Mouse (Mus musculus) kidney, adult 2 months (tissue): ENCODE data around the gene Vwa8. TPM values are rescaled to one million over a fixed set of nuclear protein-coding genes. Genes with fewer than 3 reads are reported as not detected.

Experiments used
- DNase-seq: peaks from one replicate; pipeline ENCODE4 v3.0.0; 2021
- H3K27ac ChIP-seq: fragments of 200-500 bp; 2 replicates; pipeline ENCODE4 v1.5.1; 2012; ENCODE audit warnings: low read depth, low read length, control low read depth, inconsistent platforms; ENCODE audit not compliant: insufficient read depth
- H3K27me3 ChIP-seq: fragments of 200-500 bp; replicated peaks from 2 replicates; pipeline ENCODE4 v1.6.1; 2012; ENCODE audit warnings: mild to moderate bottlenecking, moderate library complexity, low read length, inconsistent platforms; ENCODE audit not compliant: control insufficient read depth, insufficient read depth
- H3K36me3 ChIP-seq: fragments of 200-500 bp; 2 replicates; pipeline ENCODE4 v1.6.1; 2012; ENCODE audit warnings: mild to moderate bottlenecking, moderate library complexity, low read length, inconsistent platforms; ENCODE audit not compliant: control insufficient read depth, insufficient read depth
- H3K4me1 ChIP-seq: fragments of 200-500 bp; 2 replicates; pipeline ENCODE4 v1.6.1; 2011; ENCODE audit warnings: low read length; ENCODE audit not compliant: control insufficient read depth, insufficient read depth
- H3K4me3 ChIP-seq: fragments of 200-500 bp; 2 replicates; pipeline ENCODE4 v1.5.1; 2011; ENCODE audit warnings: mild to moderate bottlenecking, low read depth, low read length, control low read depth; ENCODE audit not compliant: insufficient read depth
- CTCF ChIP-seq: fragments of 200-500 bp; conservative IDR thresholded peaks from 2 replicates; pipeline ENCODE4 v1.5.1; 2011; ENCODE audit warnings: low read depth, mild to moderate bottlenecking, control low read depth, low read length, moderate library complexity, mixed read lengths; ENCODE audit not compliant: insufficient read depth, insufficient read length
- POLR2A ChIP-seq: fragments of 200-500 bp; IDR thresholded peaks from one replicate; pipeline ENCODE4 v1.6.1; 2011; ENCODE audit warnings: low read depth, low read length, control low read depth
- WGBS: fragments of 180-500 bp; shearing (Covaris S2); methylation state at CpG from one replicate; pipeline ENCODE4 v1.1.7; 2018; 5-methylcytosine and 5-hydroxymethylcytosine counted together
- polyA plus RNA-seq: library from polyadenylated mRNA; depleted of rRNA; stranded (reverse); fragments of >200 nt; gene quantifications from 2 replicates; pipeline ENCODE4 v1.2.3, GENCODE M21; 2012

The Vwa8 gene
- polyA plus RNA-seq, 1 experiment: 78.0 TPM

GRCm38 (mm10) chr14:79151711-79152110, 302.9 kb downstream of the Vwa8 start:
- DNase-seq: no peak
- TF ChIP-seq CTCF: no peak
- TF ChIP-seq POLR2A: no peak

GRCm38 (mm10) chr14:79153896-79154295, 305.0 kb downstream of the Vwa8 start:
- Histone ChIP-seq H3K36me3 (no peaks in the 10 kb centered on the region), H3K4me3 (no peak overlapping the region), H3K27ac (no peak overlapping the region), H3K4me1 (peaks cover 7% of the 10 kb centered on the region), H3K27me3 (no peaks in the 10 kb centered on the region)
- TF ChIP-seq CTCF: no peak
- TF ChIP-seq POLR2A: no peak
- peak; percentile 29 for DNase-seq
- WGBS: 76% methylated on average over 6 of the region's 6 CpGs

More at GRCm38 (mm10) chr14:79151711-79152110, 302.9 kb downstream of the Vwa8 start:
- 88% methylated on average over 7 of the region's 7 CpGs for WGBS
- Histone ChIP-seq H3K27me3 (no peaks in the 10 kb centered on the region), H3K4me1 (no peaks in the 10 kb centered on the region), H3K4me3 (no peak overlapping the region), H3K27ac (no peak overlapping the region), H3K36me3 (no peaks in the 10 kb centered on the region)

- peaks cover 7% of the 10 kb centered on the region for H3K4me1 ChIP-seq
- H3K4me3 ChIP-seq: no peak overlapping the region
- WGBS: 79% methylated on average over 11 of the region's 11 CpGs
- H3K36me3 ChIP-seq: no peaks in the 10 kb centered on the region
- no peak overlapping the region for H3K27ac ChIP-seq
- TF ChIP-seq POLR2A (no peak), CTCF (no peak)
- no peaks in the 10 kb centered on the region for H3K27me3 ChIP-seq
- no peak for DNase-seq
These were observed 306.1 kb downstream of the Vwa8 start for GRCm38 (mm10) chr14:79154961-79155360.

GRCm38 (mm10) chr14:79156526-79157411, 307.9 kb downstream of the Vwa8 start:
- DNase-seq: no peak
- WGBS: 74% methylated on average over 10 of the region's 10 CpGs
- H3K27ac ChIP-seq: peak overlapping the region; percentile 11; the same call in 1 of the 2 replicates
- no peaks in the 10 kb centered on the region for H3K36me3 ChIP-seq
- TF ChIP-seq CTCF: no peak
- no peak for TF ChIP-seq POLR2A
- no peak overlapping the region for H3K4me3 ChIP-seq
- peaks cover 7% of the 10 kb centered on the region for H3K4me1 ChIP-seq
- no peaks in the 10 kb centered on the region for H3K27me3 ChIP-seq

GRCm38 (mm10) chr14:79157451-79158218, 308.8 kb downstream of the Vwa8 start:
- Histone ChIP-seq H3K4me3 (no peak overlapping the region), H3K4me1 (peaks cover 7% of the 10 kb centered on the region), H3K27me3 (no peaks in the 10 kb centered on the region), H3K27ac (peak overlapping the region; percentile 70), H3K36me3 (no peaks in the 10 kb centered on the region)
- TF ChIP-seq POLR2A (no peak), CTCF (no peak)
- peak; percentile 87 for DNase-seq
- 24% methylated on average over 17 of the region's 17 CpGs for WGBS

GRCm38 (mm10) chr14:79158219-79158521, 309.3 kb downstream of the Vwa8 start:
- H3K4me1 ChIP-seq: peaks cover 7% of the 10 kb centered on the region
- WGBS: 37% methylated on average over 12 of the region's 12 CpGs
- no peak for DNase-seq
- no peak overlapping the region for H3K4me3 ChIP-seq
- H3K27me3 ChIP-seq: no peaks in the 10 kb centered on the region
- H3K27ac ChIP-seq: peak overlapping the region; percentile 70
- no peak for TF ChIP-seq POLR2A
- no peaks in the 10 kb centered on the region for H3K36me3 ChIP-seq

GRCm38 (mm10) chr14:79158673-79159200, 309.9 kb downstream of the Vwa8 start:
- DNase-seq: no peak
- Histone ChIP-seq H3K36me3 (no peaks in the 10 kb centered on the region), H3K27ac (peak overlapping the region; percentile 39; the same call in 1 of the 2 replicates), H3K4me1 (peaks cover 7% of the 10 kb centered on the region), H3K27me3 (no peaks in the 10 kb centered on the region), H3K4me3 (no peak overlapping the region)
- 76% methylated on average over 4 of the region's 4 CpGs for WGBS
- TF ChIP-seq CTCF (no peak), POLR2A (no peak)
